Mouse (Mus musculus) heart, embryonic 15.5 days (tissue): ENCODE results near the gene Prdm12. TPM values are rescaled to one million over a fixed set of nuclear protein-coding genes. Genes with fewer than 3 reads are reported as not detected.

ENCODE experiments used
- ATAC-seq: fragments of 200-750 bp; cut with Nextera tagmentation; replicated peaks from 2 replicates; pipeline ENCODE4 v1.8.0; 2017; ENCODE audit warnings: low read depth, moderate TSS enrichment; ENCODE audit not compliant: insufficient number of reproducible peaks, insufficient read depth, low FRiP score
- H3K27ac ChIP-seq: fragments of 300-500 bp; sonication (generic); 2 replicates; pipeline ENCODE4 v1.5.1; 2015; ENCODE audit warnings: mild to moderate bottlenecking, inconsistent platforms
- H3K27me3 ChIP-seq: fragments of 300-500 bp; sonication (generic); 2 replicates; pipeline ENCODE4 v1.6.1; 2015; ENCODE audit warnings: inconsistent platforms
- H3K36me3 ChIP-seq: fragments of 300-500 bp; sonication (generic); 2 replicates; pipeline ENCODE4 v1.6.1; 2015; ENCODE audit warnings: mild to moderate bottlenecking, inconsistent platforms
- H3K4me1 ChIP-seq: fragments of 300-500 bp; sonication (generic); replicated peaks from 2 replicates; pipeline ENCODE4 v1.6.1; 2015; ENCODE audit warnings: inconsistent platforms
- H3K4me2 ChIP-seq: fragments of 300-500 bp; sonication (generic); 2 replicates; pipeline ENCODE4 v1.6.1; 2015; ENCODE audit warnings: inconsistent platforms, mild to moderate bottlenecking, moderate library complexity
- H3K4me3 ChIP-seq: fragments of 300-500 bp; sonication (generic); 2 replicates; pipeline ENCODE4 v1.5.1; 2015; ENCODE audit warnings: mild to moderate bottlenecking, inconsistent platforms
- H3K9ac ChIP-seq: fragments of 300-500 bp; sonication (generic); 2 replicates; pipeline ENCODE4 v1.6.1; 2015; ENCODE audit warnings: mild to moderate bottlenecking, inconsistent platforms
- H3K9me3 ChIP-seq: fragments of 300-500 bp; sonication (generic); replicated peaks from 2 replicates; pipeline ENCODE4 v1.6.1; 2016; ENCODE audit warnings: inconsistent platforms
- WGBS: fragments of 180-500 bp; shearing (Covaris S2); methylation state at CpG from one replicate; pipeline ENCODE4 v1.1.7; 2015; ENCODE audit warnings: mixed read lengths; 5-methylcytosine and 5-hydroxymethylcytosine counted together
- microRNA-seq: library from miRNA; unstranded; fragments of <30 nt; microRNA quantifications from one replicate; pipeline ENCODE4, GENCODE M21; 2016
- polyA plus RNA-seq: library from polyadenylated mRNA; unstranded; fragments of >200 nt; fragmentation: Nextera tagmentation; extraction: Ambion mirVana; gene quantifications from 2 replicates; pipeline ENCODE4 v1.2.1, GENCODE M21; 2015

The Prdm12 gene
- polyA plus RNA-seq, 1 experiment from 2014 or later, result not detected

DNA sequence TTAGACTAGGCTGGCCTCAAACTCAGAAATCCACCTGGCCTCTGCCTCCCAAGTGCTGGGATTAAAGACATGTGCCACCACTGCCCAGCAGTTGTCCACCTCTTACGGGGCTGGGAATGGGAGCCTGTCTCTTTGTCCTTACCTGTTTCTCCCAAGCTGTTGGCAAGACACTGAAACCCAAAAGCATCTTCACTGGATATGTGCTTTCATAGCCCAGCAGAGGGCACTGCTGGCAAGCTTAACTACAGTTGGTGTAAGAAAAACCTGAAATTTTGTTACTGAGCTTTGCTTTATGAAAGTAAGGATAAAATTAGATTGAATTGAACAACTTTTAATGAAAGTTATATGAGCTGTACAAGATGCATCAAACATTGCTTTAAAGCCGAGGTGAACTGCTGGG, 43.8 kb downstream of the Prdm12 start:
- H3K27me3 ChIP-seq, result no peaks in the 10 kb centered on the region

DNA sequence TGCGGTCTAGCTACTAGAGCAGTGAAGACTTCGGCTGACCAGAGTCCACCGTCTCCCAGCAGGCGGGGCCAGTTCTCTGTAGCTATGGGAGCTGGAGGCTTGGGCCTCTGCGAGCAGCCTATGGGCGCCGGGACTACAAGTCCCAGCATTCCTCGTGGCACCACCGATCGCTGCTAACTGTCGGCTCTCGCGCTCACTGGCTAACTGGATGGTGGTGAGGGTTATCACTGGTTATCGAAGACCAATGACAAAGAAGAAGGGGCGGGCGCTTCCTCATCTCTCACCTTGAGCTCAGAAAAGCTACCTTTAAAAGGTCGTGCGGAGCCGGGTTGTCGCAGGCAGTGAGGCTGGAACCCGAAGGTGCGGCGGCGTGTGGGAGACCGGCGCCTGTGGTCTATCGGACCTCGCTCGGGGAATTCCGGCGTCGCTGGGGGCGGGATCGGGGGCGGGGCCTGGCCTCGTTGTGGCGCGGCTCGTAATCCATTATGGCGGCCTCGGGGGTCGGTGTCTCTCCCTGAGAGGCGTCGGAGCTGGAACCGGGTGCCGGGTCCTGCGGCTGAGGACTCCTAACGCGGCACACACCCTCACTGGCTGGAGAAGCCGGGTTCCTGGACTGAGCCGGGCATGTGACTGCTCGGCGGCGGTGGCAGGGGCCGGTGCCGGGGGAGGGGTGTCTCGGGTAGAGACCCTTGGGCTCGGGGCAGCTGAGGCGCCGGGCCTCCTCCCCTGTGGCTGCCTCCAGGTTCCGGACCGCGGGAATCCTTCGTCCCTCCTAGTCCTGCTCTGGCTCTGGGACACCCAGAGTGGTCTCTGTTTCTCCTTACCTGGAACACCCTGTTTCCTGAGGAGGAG, 48.5 kb downstream of the Prdm12 start, which contains the start of gene Abl1:
Gene Abl1 (plus strand): TSS at position 303 of the 852 bp plus-strand sequence.
- H3K9me3 ChIP-seq, result no peaks in the 10 kb centered on the region
- peak; percentile 99 for ATAC-seq
- peak within 1 kb of the TSS; percentile 86 for H3K4me3 ChIP-seq
- peak within 1 kb of the TSS; percentile 95 for H3K9ac ChIP-seq
- under 1% methylated on average over 64 of the region's 64 CpGs for WGBS
- no peaks in the 10 kb centered on the region for H3K36me3 ChIP-seq
- no peaks in the 10 kb centered on the region for H3K27me3 ChIP-seq
- H3K4me1 ChIP-seq, result peaks cover 27% of the 10 kb centered on the region
- peak within 1 kb of the TSS; percentile 79 for H3K4me2 ChIP-seq
- peak within 1 kb of the TSS; percentile 94 for H3K27ac ChIP-seq

More for the DNA sequence above, 43.8 kb downstream of the Prdm12 start:
- Histone ChIP-seq H3K36me3 (peaks cover 20% of the 10 kb centered on the region), H3K4me3 (no peak overlapping the region), H3K9ac (no peak overlapping the region), H3K27ac (no peak overlapping the region), H3K4me1 (peaks cover 6% of the 10 kb centered on the region), H3K4me2 (no peak overlapping the region), H3K9me3 (no peaks in the 10 kb centered on the region)
- WGBS, result 20% methylated on average over 2 of the region's 2 CpGs
- no peak for ATAC-seq

DNA sequence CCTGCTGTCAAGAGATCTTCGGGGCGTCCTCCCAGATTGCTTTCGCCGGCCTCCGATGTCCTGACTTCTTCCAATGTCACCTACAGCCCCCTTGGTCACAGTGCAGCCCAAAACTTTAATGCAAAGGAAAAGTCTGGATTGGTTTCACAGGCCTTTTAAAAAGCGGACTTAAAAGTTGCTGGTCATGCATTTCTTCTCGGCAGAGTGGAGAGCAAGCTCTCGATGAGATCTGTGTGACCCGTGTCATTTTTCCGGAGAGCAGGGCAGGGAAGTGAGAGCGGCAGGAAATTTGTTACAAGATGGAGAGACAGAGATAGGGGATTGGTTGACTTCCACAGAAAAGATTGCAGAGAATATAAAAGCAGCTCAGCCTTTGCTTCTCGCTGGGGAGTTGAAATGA, 49.2 kb downstream of the Prdm12 start:
- no peak for ATAC-seq
- Histone ChIP-seq H3K4me1 (peaks cover 27% of the 10 kb centered on the region), H3K9me3 (no peaks in the 10 kb centered on the region), H3K27ac (peak overlapping the region; percentile 94), H3K4me2 (peak overlapping the region; percentile 79), H3K27me3 (no peaks in the 10 kb centered on the region), H3K9ac (peak overlapping the region; percentile 95), H3K36me3 (no peaks in the 10 kb centered on the region), H3K4me3 (peak overlapping the region; percentile 86)
- WGBS, result 0% methylated on average over 12 of the region's 12 CpGs

DNA sequence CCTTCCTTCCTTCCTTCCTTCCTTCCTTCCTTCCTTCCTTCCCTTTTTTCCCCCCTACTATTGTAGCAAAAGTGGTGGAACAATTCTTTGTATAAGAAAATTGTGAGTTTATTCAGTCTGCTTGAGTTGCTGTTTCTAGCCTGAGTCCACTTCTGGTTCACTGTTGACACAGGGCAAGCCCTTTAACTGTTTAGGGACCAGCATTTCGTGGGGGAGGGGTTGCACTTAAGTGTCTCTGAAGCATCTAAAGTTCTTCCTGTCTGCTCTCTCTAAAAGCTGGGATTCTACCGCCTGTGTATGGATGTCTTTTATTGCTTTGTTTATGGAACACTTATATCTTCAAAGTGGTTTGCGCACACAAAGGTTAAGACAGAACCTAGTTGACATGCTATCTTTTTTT, 50.2 kb downstream of the Prdm12 start:
- Histone ChIP-seq H3K27ac (no peak overlapping the region), H3K9me3 (no peaks in the 10 kb centered on the region), H3K9ac (peak overlapping the region; percentile 95; the same call in 1 of the 2 replicates), H3K4me2 (peak overlapping the region; percentile 79), H3K27me3 (no peaks in the 10 kb centered on the region), H3K4me1 (peaks cover 27% of the 10 kb centered on the region), H3K36me3 (no peaks in the 10 kb centered on the region), H3K4me3 (peak overlapping the region; percentile 86)
- WGBS, result 38% methylated on average over 3 of the region's 3 CpGs
- ATAC-seq, result no peak

DNA sequence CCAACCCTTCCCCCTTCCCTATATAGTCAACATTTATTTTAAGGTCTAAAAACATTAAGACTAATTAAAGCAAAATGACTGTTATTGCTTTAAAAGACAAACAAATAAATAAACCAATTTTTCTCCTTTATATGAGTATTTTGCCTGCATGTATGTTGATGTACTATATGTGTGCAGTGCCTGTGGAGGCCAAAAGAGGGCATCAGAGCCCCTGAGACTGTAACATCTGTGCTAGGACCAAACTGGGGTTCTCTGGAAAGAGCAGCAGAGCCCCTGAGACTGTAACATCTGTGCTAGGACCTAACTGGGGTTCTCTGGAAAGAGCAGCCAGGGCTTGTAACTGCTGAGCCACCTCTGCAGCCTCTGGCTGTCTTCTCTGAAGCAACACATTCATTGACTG, 58.4 kb downstream of the Prdm12 start:
- no peak overlapping the region for H3K27ac ChIP-seq
- H3K36me3 ChIP-seq, result peaks cover 23% of the 10 kb centered on the region
- no peak for ATAC-seq
- no peaks in the 10 kb centered on the region for H3K9me3 ChIP-seq
- H3K9ac ChIP-seq, result no peak overlapping the region
- peaks cover 12% of the 10 kb centered on the region for H3K4me1 ChIP-seq
- no peaks in the 10 kb centered on the region for H3K27me3 ChIP-seq
- H3K4me2 ChIP-seq, result no peak overlapping the region
- H3K4me3 ChIP-seq, result no peak overlapping the region

DNA sequence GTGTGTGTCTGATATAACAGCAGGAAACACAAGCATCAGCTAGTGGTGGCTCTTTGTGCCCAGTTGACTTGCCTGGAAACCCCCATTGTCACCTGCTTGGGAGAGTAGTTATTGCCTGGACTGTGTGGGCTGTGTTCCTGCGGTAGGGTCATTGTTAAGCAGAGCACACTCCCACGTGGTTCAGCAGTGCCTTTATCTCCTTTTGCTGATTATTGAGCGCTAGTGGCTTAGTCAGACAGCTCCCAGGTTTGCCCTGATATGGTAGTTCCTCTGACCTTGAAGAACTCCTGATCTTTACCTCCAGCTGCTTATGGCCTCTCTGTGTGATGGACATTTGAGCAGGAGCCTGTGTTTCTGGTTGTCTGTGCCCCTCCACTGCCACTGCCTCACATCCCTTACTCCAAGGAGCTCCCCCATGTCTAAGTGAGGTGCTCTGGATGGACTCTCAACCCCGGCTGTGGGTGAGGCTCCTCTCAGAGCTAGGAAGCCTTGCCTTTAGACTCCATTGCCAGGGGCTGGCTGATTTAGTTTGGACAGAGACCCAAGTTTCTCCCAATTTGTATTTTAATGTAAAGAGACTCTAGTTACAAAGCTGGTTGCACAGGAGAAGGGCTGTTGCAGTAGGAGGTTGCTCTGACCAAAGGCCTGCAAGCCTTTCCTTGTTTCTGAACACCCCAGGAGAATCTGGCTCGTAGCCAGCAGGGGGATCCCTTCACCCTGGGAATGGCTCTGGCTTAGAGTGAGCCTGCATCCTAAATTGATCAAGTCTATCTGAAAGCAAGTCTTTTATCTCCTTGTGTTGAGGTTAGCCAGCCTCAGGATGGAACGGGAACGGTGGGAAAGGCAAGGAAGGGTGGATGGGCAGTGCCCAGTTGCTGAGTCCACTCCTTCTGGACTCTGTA, 61.0 kb downstream of the Prdm12 start:
- 21% methylated on average over 7 of the region's 7 CpGs for WGBS
- Histone ChIP-seq H3K27me3 (no peaks in the 10 kb centered on the region), H3K4me2 (no peak overlapping the region), H3K27ac (peak overlapping the region; percentile 81), H3K4me1 (peaks cover 12% of the 10 kb centered on the region), H3K4me3 (no peak overlapping the region), H3K9ac (no peak overlapping the region), H3K36me3 (peaks cover 17% of the 10 kb centered on the region), H3K9me3 (no peaks in the 10 kb centered on the region)
- ATAC-seq, result peak; percentile 86

DNA sequence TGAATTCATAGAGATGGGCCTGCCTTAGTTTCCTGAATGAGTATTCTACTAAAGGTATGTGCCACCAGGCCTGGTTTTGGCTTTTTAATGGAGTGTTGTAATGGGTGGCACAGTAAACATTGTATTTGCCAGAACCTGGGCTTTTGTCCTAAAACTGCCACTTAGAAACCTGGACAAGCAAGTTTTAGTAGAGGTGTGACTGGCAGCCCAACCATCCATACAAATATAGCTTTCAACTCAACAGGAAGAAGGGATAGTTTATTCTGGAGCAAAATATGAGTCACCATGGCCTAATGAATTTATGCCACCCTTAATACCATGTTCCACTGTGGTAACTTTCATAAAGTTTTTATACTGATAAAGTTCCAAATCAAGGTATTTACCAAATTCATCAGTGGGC, 63.4 kb downstream of the Prdm12 start:
- no peak for ATAC-seq
- peaks cover 12% of the 10 kb centered on the region for H3K4me1 ChIP-seq
- no peak overlapping the region for H3K4me2 ChIP-seq
- H3K27me3 ChIP-seq, result no peaks in the 10 kb centered on the region
- peaks cover 3% of the 10 kb centered on the region for H3K36me3 ChIP-seq
- H3K27ac ChIP-seq, result no peak overlapping the region
- no peak overlapping the region for H3K9ac ChIP-seq
- no peaks in the 10 kb centered on the region for H3K9me3 ChIP-seq
- no peak overlapping the region for H3K4me3 ChIP-seq

Small RNAs within 50 kb of the gene (microRNA-seq; reads per million reads assigned to microRNA genes)
- 1.9 reads per million for gene Mir6998

Other genes starting within 250 kb of the Prdm12 start
- 7.7 and 15.5 TPM in 2 replicates for gene Ass1, start 169.8 kb upstream of the Prdm12 start, polyA plus RNA-seq
- 43.1 and 44.5 TPM in 2 replicates for gene Fubp3, start 67.4 kb upstream of the Prdm12 start, polyA plus RNA-seq
- 30.2 and 40.0 TPM in 2 replicates for gene Exosc2, start 30.7 kb downstream of the Prdm12 start, polyA plus RNA-seq
- gene Abl1, start 48.3 kb downstream of the Prdm12 start, polyA plus RNA-seq, result 21.9 and 30.4 TPM in 2 replicates
- gene Qrfp, start 170.5 kb downstream of the Prdm12 start, polyA plus RNA-seq, result 0.04 and 0.18 TPM in 2 replicates
- gene Fibcd1, start 206.0 kb downstream of the Prdm12 start, polyA plus RNA-seq, result not detected in 2 replicates
- gene Lamc3, start 247.3 kb downstream of the Prdm12 start, polyA plus RNA-seq, result 0.43 and 0.68 TPM in 2 replicates